Mouse (Mus musculus) testis, adult 2 months (tissue): ENCODE data around the gene Sdccag8. TPM values are rescaled to one million over a fixed set of nuclear protein-coding genes. Genes with fewer than 3 reads are reported as not detected.

Experiments used
- H3K27ac ChIP-seq: fragments of 200-500 bp; 2 replicates; pipeline ENCODE4 v1.5.1; 2012; ENCODE audit warnings: low read depth, low read length; ENCODE audit not compliant: control insufficient read depth, insufficient read depth
- H3K27me3 ChIP-seq: fragments of 200-500 bp; 2 replicates; pipeline ENCODE4 v1.6.1; 2012; ENCODE audit warnings: mild to moderate bottlenecking, low read length, moderate library complexity; ENCODE audit not compliant: control insufficient read depth, insufficient read depth
- H3K36me3 ChIP-seq: fragments of 200-500 bp; 2 replicates; pipeline ENCODE4 v1.6.1; 2012; ENCODE audit warnings: mild to moderate bottlenecking, low read length; ENCODE audit not compliant: control insufficient read depth, insufficient read depth
- H3K4me1 ChIP-seq: fragments of 200-500 bp; 2 replicates; pipeline ENCODE4 v1.6.1; 2012; ENCODE audit warnings: low read length; ENCODE audit not compliant: control insufficient read depth, insufficient read depth
- H3K4me3 ChIP-seq: fragments of 200-500 bp; 2 replicates; pipeline ENCODE4 v1.5.1; 2012; ENCODE audit warnings: low read depth, mild to moderate bottlenecking, low read length, moderate library complexity, mixed read lengths; ENCODE audit not compliant: control insufficient read depth
- CTCF ChIP-seq: fragments of 200-500 bp; IDR thresholded peaks from 2 replicates; pipeline ENCODE4 v1.5.1; 2012; ENCODE audit warnings: low read depth, mild to moderate bottlenecking, inconsistent platforms, low read length, moderate library complexity; ENCODE audit not compliant: control insufficient read depth, insufficient read depth, insufficient replicate concordance
- POLR2A ChIP-seq: fragments of 200-500 bp; IDR thresholded peaks from 2 replicates; pipeline ENCODE4 v1.6.1; 2012; ENCODE audit warnings: low read depth, mild to moderate bottlenecking, inconsistent platforms, low read length, moderate library complexity; ENCODE audit not compliant: control insufficient read depth
- polyA plus RNA-seq: library from polyadenylated mRNA; depleted of rRNA; stranded (reverse); fragments of >200 nt; gene quantifications from 2 replicates; pipeline ENCODE4 v1.2.3, GENCODE M21; 2012

The Sdccag8 gene
- polyA plus RNA-seq, 1 experiment: 17.4 TPM

DNA sequence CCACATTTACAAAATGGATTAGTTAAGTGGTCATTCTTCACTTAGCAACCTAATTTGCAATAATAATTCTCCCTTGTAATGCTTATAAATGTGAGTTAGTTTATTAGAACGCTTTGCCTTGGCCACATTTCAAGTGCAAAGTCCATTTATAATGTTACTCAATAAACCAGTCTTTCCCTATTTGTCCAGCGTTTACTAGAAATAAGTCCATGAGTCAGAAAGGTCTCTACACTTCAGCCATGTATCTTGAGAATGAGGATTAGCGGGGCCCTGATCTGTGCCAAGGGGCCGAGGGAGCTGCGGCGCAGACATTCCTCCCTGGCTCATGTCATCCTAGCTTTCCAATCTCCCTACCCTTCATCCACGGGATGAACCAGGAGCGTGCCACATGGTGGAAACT lies 168.2 kb downstream of the Sdccag8 start:
- H3K27ac ChIP-seq: no peak overlapping the region
- no peak overlapping the region for H3K4me3 ChIP-seq
- no peak for TF ChIP-seq CTCF
- TF ChIP-seq POLR2A: no peak
- no peaks in the 10 kb centered on the region for H3K4me1 ChIP-seq
- H3K27me3 ChIP-seq: no peaks in the 10 kb centered on the region
- H3K36me3 ChIP-seq: no peaks in the 10 kb centered on the region

GRCm38 (mm10) chr1:176985691-176986090 lies 171.2 kb downstream of the Sdccag8 start:
- H3K4me3 ChIP-seq: no peak overlapping the region
- TF ChIP-seq POLR2A (no peak), CTCF (no peak)
- no peak overlapping the region for H3K27ac ChIP-seq
- H3K36me3 ChIP-seq: no peaks in the 10 kb centered on the region
- H3K27me3 ChIP-seq: no peaks in the 10 kb centered on the region
- H3K4me1 ChIP-seq: no peaks in the 10 kb centered on the region

- H3K4me1 ChIP-seq: no peaks in the 10 kb centered on the region
- H3K27me3 ChIP-seq: no peaks in the 10 kb centered on the region
- H3K4me3 ChIP-seq: no peak overlapping the region
- TF ChIP-seq CTCF (no peak), POLR2A (no peak)
- no peak overlapping the region for H3K27ac ChIP-seq
- no peaks in the 10 kb centered on the region for H3K36me3 ChIP-seq
Observed at GRCm38 (mm10) chr1:176986275-176986674, 171.8 kb downstream of the Sdccag8 start.

- Histone ChIP-seq H3K4me3 (no peak overlapping the region), H3K27ac (no peak overlapping the region), H3K36me3 (no peaks in the 10 kb centered on the region), H3K27me3 (no peaks in the 10 kb centered on the region), H3K4me1 (no peaks in the 10 kb centered on the region)
- TF ChIP-seq CTCF: no peak
- no peak for TF ChIP-seq POLR2A
Observed at GRCm38 (mm10) chr1:176986990-176987740, 172.7 kb downstream of the Sdccag8 start.

DNA sequence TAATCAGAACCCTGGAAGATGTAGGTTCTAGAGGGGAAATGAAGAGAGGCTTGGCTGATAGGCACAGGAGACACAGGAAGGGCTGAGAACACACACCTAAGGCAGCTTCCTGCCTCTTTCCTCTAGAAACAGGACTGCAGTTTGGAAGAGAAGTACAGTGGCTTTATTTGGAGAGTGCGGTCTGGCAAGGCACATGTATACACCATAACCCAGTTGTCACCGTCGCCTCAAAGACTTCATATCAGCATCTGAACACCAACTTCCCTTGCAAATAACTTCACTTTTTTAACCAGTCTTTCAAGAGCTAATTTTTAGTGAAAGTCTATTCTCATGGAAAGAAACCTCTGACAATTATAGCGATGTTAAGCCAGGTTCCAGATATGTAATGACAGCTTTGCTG lies 177.0 kb downstream of the Sdccag8 start:
- Histone ChIP-seq H3K27me3 (no peaks in the 10 kb centered on the region), H3K36me3 (no peaks in the 10 kb centered on the region), H3K4me1 (peaks cover 3% of the 10 kb centered on the region; the same call in 1 of the 2 replicates), H3K27ac (no peak overlapping the region), H3K4me3 (no peak overlapping the region)
- no peak for TF ChIP-seq POLR2A
- no peak for TF ChIP-seq CTCF

- H3K27ac ChIP-seq: no peak overlapping the region
- H3K27me3 ChIP-seq: no peaks in the 10 kb centered on the region
- H3K36me3 ChIP-seq: no peaks in the 10 kb centered on the region
- TF ChIP-seq POLR2A (no peak), CTCF (no peak)
- no peak overlapping the region for H3K4me3 ChIP-seq
- H3K4me1 ChIP-seq: peaks cover 3% of the 10 kb centered on the region; the same call in 1 of the 2 replicates
Observed at GRCm38 (mm10) chr1:176992517-176992916, 178.1 kb downstream of the Sdccag8 start.

DNA sequence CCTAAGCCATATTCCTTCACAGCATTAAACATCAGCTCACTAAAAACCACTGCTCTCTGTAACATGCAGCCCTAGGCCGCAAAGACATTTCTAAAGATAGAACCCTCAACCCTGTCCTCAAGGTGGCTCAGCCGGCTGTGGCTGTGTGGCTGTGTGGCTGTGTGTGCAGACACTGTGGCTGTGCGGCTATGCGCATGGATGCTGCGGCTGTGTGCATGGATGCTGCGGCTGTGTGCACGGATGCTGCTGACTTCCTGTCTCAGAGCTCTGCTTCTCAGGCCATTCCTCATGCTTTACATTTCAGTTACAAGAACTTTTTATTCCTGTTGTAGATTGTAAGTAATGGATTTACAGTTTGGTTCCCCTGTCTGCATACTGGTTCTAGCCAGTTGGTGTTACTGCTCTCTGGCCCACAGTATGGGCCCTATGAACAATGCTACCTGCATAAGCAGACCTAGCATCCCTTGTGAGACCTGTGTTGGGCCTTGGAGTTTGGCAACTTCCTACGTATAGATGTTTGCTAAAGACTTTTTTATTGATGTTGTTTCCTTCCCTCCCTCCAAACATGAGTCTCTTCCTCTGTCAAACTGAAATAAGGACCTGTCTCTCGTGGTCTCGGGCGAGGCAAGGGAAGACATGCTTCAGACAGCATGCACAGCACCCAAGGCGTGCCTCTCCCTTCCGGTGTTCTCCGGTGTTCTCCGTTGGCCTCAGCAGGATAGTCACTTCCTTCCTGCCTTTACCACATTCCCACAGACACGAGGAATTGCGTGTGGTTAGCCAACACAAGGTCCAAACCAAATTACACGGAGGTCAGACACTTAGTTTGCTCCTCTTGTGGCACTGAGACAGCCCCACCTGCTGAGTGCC lies 178.9 kb downstream of the Sdccag8 start:
- no peaks in the 10 kb centered on the region for H3K36me3 ChIP-seq
- H3K27ac ChIP-seq: no peak overlapping the region
- no peak overlapping the region for H3K4me3 ChIP-seq
- H3K27me3 ChIP-seq: no peaks in the 10 kb centered on the region
- H3K4me1 ChIP-seq: peaks cover 7% of the 10 kb centered on the region; the same call in 1 of the 2 replicates
- TF ChIP-seq CTCF: no peak

- no peaks in the 10 kb centered on the region for H3K27me3 ChIP-seq
- H3K4me1 ChIP-seq: peaks cover 7% of the 10 kb centered on the region; the same call in 1 of the 2 replicates
- no peak for TF ChIP-seq POLR2A
- no peak for TF ChIP-seq CTCF
- H3K4me3 ChIP-seq: no peak overlapping the region
- no peak overlapping the region for H3K27ac ChIP-seq
- no peaks in the 10 kb centered on the region for H3K36me3 ChIP-seq
Observed at GRCm38 (mm10) chr1:176994087-176994486, 179.6 kb downstream of the Sdccag8 start.
